Mouse (Mus musculus) erythroblast, embryonic 14.5 days (primary cell): ENCODE data around the gene Mknk1. TPM values are rescaled to one million over a fixed set of nuclear protein-coding genes. Genes with fewer than 3 reads are reported as not detected.

Experiments
- H3K27me3 ChIP-seq: 2 replicates; pipeline ENCODE4 v1.6.1; 2012; ENCODE audit warnings: inconsistent platforms; ENCODE audit not compliant: control insufficient read depth
- H3K36me3 ChIP-seq: 2 replicates; pipeline ENCODE4 v1.6.1; 2012; ENCODE audit warnings: mild to moderate bottlenecking, inconsistent platforms; ENCODE audit not compliant: control insufficient read depth
- H3K4me1 ChIP-seq: 2 replicates; pipeline ENCODE4 v1.6.1; 2012; ENCODE audit warnings: inconsistent platforms; ENCODE audit not compliant: control insufficient read depth
- H3K4me3 ChIP-seq: replicated peaks from 2 replicates; pipeline ENCODE3; 2012; ENCODE audit warnings: moderate library complexity, mild to moderate bottlenecking, inconsistent platforms
- H3K9me3 ChIP-seq: 2 replicates; pipeline ENCODE4 v1.6.1; 2012; ENCODE audit warnings: low read length, inconsistent platforms, mixed read lengths; ENCODE audit not compliant: control insufficient read depth
- GATA1 ChIP-seq: IDR thresholded peaks from 2 replicates; pipeline ENCODE4 v1.6.1; 2012; ENCODE audit warnings: low read length, inconsistent platforms, mixed read lengths
- TAL1 ChIP-seq: IDR thresholded peaks from 3 replicates; pipeline ENCODE4 v1.6.1; 2012; ENCODE audit warnings: low read length, inconsistent platforms, mixed read lengths
- polyA plus RNA-seq: library from polyadenylated mRNA; stranded (reverse); fragments of >175 nt; gene quantifications from 2 replicates; pipeline ENCODE4 v1.2.3, GENCODE M21; 2012

Gene Mknk1
- polyA plus RNA-seq, 1 experiment, result 7.1 TPM

GRCm38 (mm10) chr4:115835576-115835975 is 3.4 kb upstream of the Mknk1 start:
- peaks cover 61% of the 10 kb centered on the region for H3K4me1 ChIP-seq
- H3K9me3 ChIP-seq, result no peaks in the 10 kb centered on the region
- TF ChIP-seq TAL1 (no peak), GATA1 (no peak)
- peaks cover 62% of the 10 kb centered on the region for H3K36me3 ChIP-seq
- no peak overlapping the region for H3K4me3 ChIP-seq
- no peaks in the 10 kb centered on the region for H3K27me3 ChIP-seq

GRCm38 (mm10) chr4:115838196-115838595 is 802 bp upstream of the Mknk1 start:
- no peaks in the 10 kb centered on the region for H3K9me3 ChIP-seq
- peak overlapping the region; percentile 32 for H3K4me3 ChIP-seq
- peaks cover 62% of the 10 kb centered on the region for H3K36me3 ChIP-seq
- no peaks in the 10 kb centered on the region for H3K27me3 ChIP-seq
- H3K4me1 ChIP-seq, result peaks cover 65% of the 10 kb centered on the region
- TF ChIP-seq TAL1 (no peak), GATA1 (no peak)

- TF ChIP-seq GATA1 (no peak), TAL1 (no peak)
- peaks cover 63% of the 10 kb centered on the region for H3K36me3 ChIP-seq
- H3K4me3 ChIP-seq, result peak overlapping the region; percentile 87
- no peaks in the 10 kb centered on the region for H3K9me3 ChIP-seq
- H3K4me1 ChIP-seq, result peaks cover 82% of the 10 kb centered on the region
- H3K27me3 ChIP-seq, result no peaks in the 10 kb centered on the region
Measured at GRCm38 (mm10) chr4:115839956-115840355, 958 bp downstream of the Mknk1 start.

- Histone ChIP-seq H3K36me3 (peaks cover 63% of the 10 kb centered on the region), H3K4me3 (peak overlapping the region; percentile 87), H3K4me1 (peaks cover 88% of the 10 kb centered on the region), H3K27me3 (no peaks in the 10 kb centered on the region), H3K9me3 (no peaks in the 10 kb centered on the region)
- TF ChIP-seq GATA1, result no peak
- no peak for TF ChIP-seq TAL1
Measured at GRCm38 (mm10) chr4:115840842-115841241, 1.8 kb downstream of the Mknk1 start.

- Histone ChIP-seq H3K27me3 (no peaks in the 10 kb centered on the region), H3K4me1 (peaks cover 92% of the 10 kb centered on the region), H3K9me3 (no peaks in the 10 kb centered on the region), H3K36me3 (peaks cover 100% of the 10 kb centered on the region), H3K4me3 (no peak overlapping the region)
- TF ChIP-seq GATA1, result no peak
- no peak for TF ChIP-seq TAL1
Measured at GRCm38 (mm10) chr4:115846656-115847055, 7.7 kb downstream of the Mknk1 start.

- no peaks in the 10 kb centered on the region for H3K9me3 ChIP-seq
- H3K4me1 ChIP-seq, result peaks cover 97% of the 10 kb centered on the region
- TF ChIP-seq TAL1 (no peak), GATA1 (no peak)
- H3K4me3 ChIP-seq, result peak overlapping the region; percentile 7
- H3K27me3 ChIP-seq, result no peaks in the 10 kb centered on the region
- peaks cover 100% of the 10 kb centered on the region for H3K36me3 ChIP-seq
Measured at GRCm38 (mm10) chr4:115847377-115847776, 8.4 kb downstream of the Mknk1 start.

- Histone ChIP-seq H3K9me3 (no peaks in the 10 kb centered on the region), H3K4me3 (peak overlapping the region; percentile 57), H3K4me1 (peaks cover 96% of the 10 kb centered on the region), H3K36me3 (peaks cover 100% of the 10 kb centered on the region), H3K27me3 (no peaks in the 10 kb centered on the region)
- no peak for TF ChIP-seq GATA1
- no peak for TF ChIP-seq TAL1
Measured at GRCm38 (mm10) chr4:115848083-115848482, 9.1 kb downstream of the Mknk1 start.

- H3K9me3 ChIP-seq, result no peaks in the 10 kb centered on the region
- no peaks in the 10 kb centered on the region for H3K27me3 ChIP-seq
- peak overlapping the region; percentile 57 for H3K4me3 ChIP-seq
- TF ChIP-seq GATA1 (peak; percentile 100), TAL1 (peak; percentile 100)
- H3K36me3 ChIP-seq, result peaks cover 100% of the 10 kb centered on the region
- H3K4me1 ChIP-seq, result peaks cover 92% of the 10 kb centered on the region
Measured at GRCm38 (mm10) chr4:115848990-115849677, 10.1 kb downstream of the Mknk1 start.

GRCm38 (mm10) chr4:115850111-115850510 is 11.1 kb downstream of the Mknk1 start:
- no peak for TF ChIP-seq TAL1
- no peak for TF ChIP-seq GATA1
- no peaks in the 10 kb centered on the region for H3K27me3 ChIP-seq
- H3K4me1 ChIP-seq, result peaks cover 92% of the 10 kb centered on the region
- H3K36me3 ChIP-seq, result peaks cover 100% of the 10 kb centered on the region
- no peaks in the 10 kb centered on the region for H3K9me3 ChIP-seq
- peak overlapping the region; percentile 57 for H3K4me3 ChIP-seq
